Mouse (Mus musculus): ENCODE data around the gene Tmem60. TPM values are rescaled to one million over a fixed set of nuclear protein-coding genes. Genes with fewer than 3 reads are reported as not detected.

Tmem60 gene
- polyA plus RNA-seq, 2 experiments: 36.2 to 58.4 TPM

GRCm38 (mm10) chr5:20847010-20847409 is 35.0 kb upstream of the Tmem60 start:
- WGBS: 97% methylated on average over 2 of the region's 2 CpGs
- TF ChIP-seq POLR2A (IDR thresholded peaks at IDR 0.05; ENCODE audit: borderline replicate concordance, extremely low read depth, insufficient read depth, insufficient read length): no peak
- Histone ChIP-seq H3K9me3 (ENCODE audit: control insufficient read depth, low read length) (no peaks in the 10 kb centered on the region), H3K36me3 (ENCODE audit: control insufficient read depth, insufficient read depth, low read length) (no peaks in the 10 kb centered on the region), H3K27me3 (ENCODE audit: control insufficient read depth, insufficient read depth, low read length) (no peaks in the 10 kb centered on the region), H3K4me3 (replicated peaks; ENCODE audit: low read length) (no peak overlapping the region), H3K9ac (ENCODE audit: low read depth, low read length, severe bottlenecking) (no peak overlapping the region), H3K27ac (replicated peaks; ENCODE audit: low read depth, low read length) (no peak overlapping the region), H3K4me2 (replicated peaks; ENCODE audit: low read depth, low read length, severe bottlenecking) (no peak overlapping the region), H3K4me1 (ENCODE audit: control insufficient read depth, insufficient read depth, low read length) (0 out of 2 replicates have a peak, but pooled peaks cover 4% of the 10 kb centered on the region)
- DNase-seq (ENCODE audit: low spot score): no peak
- no peak for ATAC-seq (ENCODE audit: low FRiP score, low read depth)

- Histone ChIP-seq H3K36me3 (ENCODE audit: control insufficient read depth, insufficient read depth, low read length) (no peaks in the 10 kb centered on the region), H3K4me1 (ENCODE audit: control insufficient read depth, insufficient read depth, low read length) (0 out of 2 replicates have a peak, but pooled peaks cover 3% of the 10 kb centered on the region), H3K9me3 (ENCODE audit: control insufficient read depth, low read length) (no peaks in the 10 kb centered on the region), H3K27ac (replicated peaks; ENCODE audit: low read depth, low read length) (no peak overlapping the region), H3K27me3 (ENCODE audit: control insufficient read depth, insufficient read depth, low read length) (no peaks in the 10 kb centered on the region), H3K4me2 (replicated peaks; ENCODE audit: low read depth, low read length, severe bottlenecking) (no peak overlapping the region), H3K4me3 (replicated peaks; ENCODE audit: low read length) (no peak overlapping the region), H3K9ac (ENCODE audit: low read depth, low read length, severe bottlenecking) (no peak overlapping the region)
- DNase-seq (ENCODE audit: low spot score): no peak
- no peak for TF ChIP-seq POLR2A (IDR thresholded peaks at IDR 0.05; ENCODE audit: borderline replicate concordance, extremely low read depth, insufficient read depth, insufficient read length)
- no peak for ATAC-seq (ENCODE audit: low FRiP score, low read depth)
- WGBS: 90% methylated on average over 4 of the region's 4 CpGs
Observed at GRCm38 (mm10) chr5:20855066-20855465, 26.9 kb upstream of the Tmem60 start.

GRCm38 (mm10) chr5:20858404-20858803 is 23.6 kb upstream of the Tmem60 start:
- no peak overlapping the region for H3K4me3 ChIP-seq (replicated peaks; ENCODE audit: low read length)
- H3K9me3 ChIP-seq (ENCODE audit: control insufficient read depth, low read length): no peaks in the 10 kb centered on the region
- 89% methylated on average over 2 of the region's 2 CpGs for WGBS
- H3K36me3 ChIP-seq (ENCODE audit: control insufficient read depth, insufficient read depth, low read length): no peaks in the 10 kb centered on the region
- no peak overlapping the region for H3K27ac ChIP-seq (replicated peaks; ENCODE audit: low read depth, low read length)
- H3K9ac ChIP-seq (ENCODE audit: low read depth, low read length, severe bottlenecking): no peak overlapping the region
- DNase-seq (ENCODE audit: low spot score): no peak
- no peak for TF ChIP-seq POLR2A (IDR thresholded peaks at IDR 0.05; ENCODE audit: borderline replicate concordance, extremely low read depth, insufficient read depth, insufficient read length)
- no peaks in the 10 kb centered on the region for H3K27me3 ChIP-seq (ENCODE audit: control insufficient read depth, insufficient read depth, low read length)
- no peak overlapping the region for H3K4me2 ChIP-seq (replicated peaks; ENCODE audit: low read depth, low read length, severe bottlenecking)
- ATAC-seq (ENCODE audit: low FRiP score, low read depth): no peak
- H3K4me1 ChIP-seq (ENCODE audit: control insufficient read depth, insufficient read depth, low read length): no peaks in the 10 kb centered on the region

GRCm38 (mm10) chr5:20860565-20860964 is 21.4 kb upstream of the Tmem60 start:
- Histone ChIP-seq H3K4me3 (replicated peaks; ENCODE audit: low read length) (no peak overlapping the region), H3K4me1 (ENCODE audit: control insufficient read depth, insufficient read depth, low read length) (0 out of 2 replicates have a peak, but pooled peaks cover 3% of the 10 kb centered on the region), H3K36me3 (ENCODE audit: control insufficient read depth, insufficient read depth, low read length) (no peaks in the 10 kb centered on the region), H3K4me2 (replicated peaks; ENCODE audit: low read depth, low read length, severe bottlenecking) (no peak overlapping the region), H3K9me3 (ENCODE audit: control insufficient read depth, low read length) (no peaks in the 10 kb centered on the region), H3K9ac (ENCODE audit: low read depth, low read length, severe bottlenecking) (no peak overlapping the region), H3K27me3 (ENCODE audit: control insufficient read depth, insufficient read depth, low read length) (no peaks in the 10 kb centered on the region), H3K27ac (replicated peaks; ENCODE audit: low read depth, low read length) (no peak overlapping the region)
- no peak for DNase-seq (ENCODE audit: low spot score)
- 89% methylated on average over 4 of the region's 4 CpGs for WGBS
- no peak for ATAC-seq (ENCODE audit: low FRiP score, low read depth)
- no peak for TF ChIP-seq POLR2A (IDR thresholded peaks at IDR 0.05; ENCODE audit: borderline replicate concordance, extremely low read depth, insufficient read depth, insufficient read length)

- no peak overlapping the region for H3K4me2 ChIP-seq (replicated peaks; ENCODE audit: low read depth, low read length, severe bottlenecking)
- DNase-seq (ENCODE audit: low spot score) (no peak), ATAC-seq (ENCODE audit: low FRiP score, low read depth) (no peak)
- no peak overlapping the region for H3K4me3 ChIP-seq (replicated peaks; ENCODE audit: low read length)
- WGBS: 86% methylated on average over 2 of the region's 2 CpGs
- no peaks in the 10 kb centered on the region for H3K36me3 ChIP-seq (ENCODE audit: control insufficient read depth, insufficient read depth, low read length)
- H3K9ac ChIP-seq (ENCODE audit: low read depth, low read length, severe bottlenecking): no peak overlapping the region
- H3K9me3 ChIP-seq (ENCODE audit: control insufficient read depth, low read length): no peaks in the 10 kb centered on the region
- no peak for TF ChIP-seq POLR2A (IDR thresholded peaks at IDR 0.05; ENCODE audit: borderline replicate concordance, extremely low read depth, insufficient read depth, insufficient read length)
- H3K27ac ChIP-seq (replicated peaks; ENCODE audit: low read depth, low read length): no peak overlapping the region
- H3K4me1 ChIP-seq (ENCODE audit: control insufficient read depth, insufficient read depth, low read length): 0 out of 2 replicates have a peak, but pooled peaks cover 3% of the 10 kb centered on the region
- H3K27me3 ChIP-seq (ENCODE audit: control insufficient read depth, insufficient read depth, low read length): no peaks in the 10 kb centered on the region
Observed at GRCm38 (mm10) chr5:20861901-20862300, 20.1 kb upstream of the Tmem60 start.

Measured in limb, embryonic 14.5 days (tissue).